Mouse (Mus musculus): ENCODE measurements around the gene Thsd7a.

DNA sequence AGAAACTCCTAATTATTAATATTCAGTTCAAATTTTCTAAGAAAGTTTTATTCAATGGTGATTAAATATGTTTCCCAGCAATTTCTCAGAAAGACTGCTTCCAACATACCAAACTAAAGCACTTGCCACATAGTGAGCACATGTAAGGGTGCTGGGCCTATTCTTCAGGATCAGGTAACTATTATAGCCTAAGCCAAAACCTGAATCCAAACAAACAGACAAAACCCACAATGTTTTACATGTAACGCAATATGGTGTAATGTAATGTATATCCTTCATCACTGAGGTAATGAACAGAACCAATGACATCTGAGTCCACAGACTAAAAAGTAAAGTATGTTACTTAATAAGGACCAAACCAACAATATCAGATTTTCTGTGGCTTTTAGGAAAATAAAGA, 346.2 kb downstream of the Thsd7a start:
- TF ChIP-seq USF1 (IDR thresholded peaks at IDR 0.05; ENCODE audit: low read depth, low read length): no peak
- TF ChIP-seq MYC (IDR thresholded peaks at IDR 0.05; ENCODE audit: low read depth, low read length): no peak
- TF ChIP-seq EP300 (IDR thresholded peaks at IDR 0.05; ENCODE audit: low read length): no peak
- TF ChIP-seq POLR2AphosphoS2 (IDR thresholded peaks at IDR 0.05; ENCODE audit: low read depth, low read length): no peak
- TF ChIP-seq HCFC1 (IDR thresholded peaks at IDR 0.05; ENCODE audit: low read depth, low read length): no peak
- no peak for TF ChIP-seq E2F4 (IDR thresholded peaks at IDR 0.05; ENCODE audit: insufficient replicate concordance, low read depth, low read length)
- no peak for TF ChIP-seq CTCF (conservative IDR thresholded peaks at IDR 0.05 in 1 of 2, IDR thresholded peaks at IDR 0.05 in 1 of 2; ENCODE audit: low read depth in 2 of 2, low read length in 2 of 2)
- TF ChIP-seq CHD1 (IDR thresholded peaks at IDR 0.05; ENCODE audit: low read depth, low read length): no peak
- no peak for TF ChIP-seq POLR2A (IDR thresholded peaks at IDR 0.05; ENCODE audit: low read depth, low read length)
- no peak for TF ChIP-seq SIN3A (IDR thresholded peaks at IDR 0.05; ENCODE audit: low read length)
- no peak for TF ChIP-seq JUND (conservative IDR thresholded peaks at IDR 0.05; ENCODE audit: low read depth, low read length)
- TF ChIP-seq ZC3H11A (IDR thresholded peaks at IDR 0.05; ENCODE audit: low read depth, low read length): no peak
- no peak for TF ChIP-seq SMC3 (IDR thresholded peaks at IDR 0.05; ENCODE audit: low read depth, low read length)
